Mouse (Mus musculus): ENCODE data around the gene Gm26992. TPM values are rescaled to one million over a fixed set of nuclear protein-coding genes. Genes with fewer than 3 reads are reported as not detected.

The Gm26992 gene
- 0.49 and 0.53 TPM in 2 replicates for polyA plus RNA-seq (2012; rRNA removed)

DNA sequence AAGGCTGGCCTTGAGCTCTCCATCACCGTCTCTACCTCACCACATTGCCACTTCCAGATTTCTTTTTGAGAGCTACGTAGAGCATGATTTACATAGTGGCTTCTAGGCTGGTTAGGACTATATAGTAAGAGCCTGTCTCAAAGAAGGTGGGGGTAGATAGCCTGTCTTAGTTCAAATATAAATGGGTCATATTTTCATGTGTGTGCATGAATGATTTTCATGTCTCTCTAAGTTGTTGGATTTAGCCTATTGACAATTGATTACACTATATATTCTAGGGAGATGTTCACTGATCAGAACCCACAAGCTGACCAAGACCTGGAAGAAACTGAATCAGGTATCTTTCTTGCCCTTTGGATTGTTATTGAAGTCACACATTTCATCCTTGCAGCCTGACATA is at the start of gene Gm26992:
TSS of gene Gm26992 (plus strand) at position 301 of the 400 bp plus-strand sequence.

DNA sequence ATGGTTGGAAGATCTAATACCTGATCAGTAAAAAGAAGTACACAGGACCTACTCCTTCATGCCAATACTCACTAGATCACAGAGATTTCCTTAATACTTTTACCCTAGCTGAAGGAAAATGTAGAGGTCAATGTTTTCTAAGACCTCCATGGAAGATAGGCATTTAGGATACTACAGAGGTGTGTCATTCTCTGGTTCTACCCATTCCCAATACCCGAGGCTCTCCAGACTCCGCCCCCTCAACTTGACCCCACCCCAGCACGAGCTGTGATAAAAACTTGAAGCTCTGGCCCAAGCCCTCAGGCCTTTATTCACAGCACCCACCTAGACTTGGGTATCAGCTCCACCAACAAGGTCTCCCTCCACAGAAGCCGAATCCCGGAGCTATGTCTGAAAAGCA is 7.6 kb upstream of the Gm26992 start, which contains the start of gene Tsx:
TSS of gene Tsx (plus strand) at position 301 of the 400 bp plus-strand sequence.

Other genes with a start within 250 kb of the Gm26992 start
- gene Nap1l2, start 235.4 kb upstream of the Gm26992 start, polyA plus RNA-seq (2012; rRNA removed), result 47.0 and 53.2 TPM in 2 replicates
- gene Cdx4, start 100.6 kb upstream of the Gm26992 start, polyA plus RNA-seq (2012; rRNA removed), result not detected in 2 replicates
- gene Chic1, start 65.5 kb upstream of the Gm26992 start, polyA plus RNA-seq (2012; rRNA removed), result 7.4 and 8.3 TPM in 2 replicates
- 1.2 and 1.3 TPM in 2 replicates for gene Tsx, start 7.5 kb upstream of the Gm26992 start, polyA plus RNA-seq (2012; rRNA removed)
- gene Zcchc13, start 208.6 kb downstream of the Gm26992 start, polyA plus RNA-seq (2012; rRNA removed), result 0.05 TPM in 1 of 2 replicates, not detected in the other